Mouse (Mus musculus) left cerebral cortex, adult 18-20 months (tissue): ENCODE measurements at regions not wholly inside any gene's neighbourhood (a gene's known extent, or its start where the extent isn't known, plus 50 kb on each side); places are given as distances from the start of the nearest gene placed in this dataset.
A peak's percentile ranks its signal among the peaks of the same experiment; 100 is the strongest.

Experiments
- DNase-seq, 2 experiments: peaks; one replicate each; pipeline ENCODE4 v3.0.0; 2021 to 2022; ENCODE audit warnings: low spot score in 2 of 2, mixed read lengths in 1 of 2

DNA sequence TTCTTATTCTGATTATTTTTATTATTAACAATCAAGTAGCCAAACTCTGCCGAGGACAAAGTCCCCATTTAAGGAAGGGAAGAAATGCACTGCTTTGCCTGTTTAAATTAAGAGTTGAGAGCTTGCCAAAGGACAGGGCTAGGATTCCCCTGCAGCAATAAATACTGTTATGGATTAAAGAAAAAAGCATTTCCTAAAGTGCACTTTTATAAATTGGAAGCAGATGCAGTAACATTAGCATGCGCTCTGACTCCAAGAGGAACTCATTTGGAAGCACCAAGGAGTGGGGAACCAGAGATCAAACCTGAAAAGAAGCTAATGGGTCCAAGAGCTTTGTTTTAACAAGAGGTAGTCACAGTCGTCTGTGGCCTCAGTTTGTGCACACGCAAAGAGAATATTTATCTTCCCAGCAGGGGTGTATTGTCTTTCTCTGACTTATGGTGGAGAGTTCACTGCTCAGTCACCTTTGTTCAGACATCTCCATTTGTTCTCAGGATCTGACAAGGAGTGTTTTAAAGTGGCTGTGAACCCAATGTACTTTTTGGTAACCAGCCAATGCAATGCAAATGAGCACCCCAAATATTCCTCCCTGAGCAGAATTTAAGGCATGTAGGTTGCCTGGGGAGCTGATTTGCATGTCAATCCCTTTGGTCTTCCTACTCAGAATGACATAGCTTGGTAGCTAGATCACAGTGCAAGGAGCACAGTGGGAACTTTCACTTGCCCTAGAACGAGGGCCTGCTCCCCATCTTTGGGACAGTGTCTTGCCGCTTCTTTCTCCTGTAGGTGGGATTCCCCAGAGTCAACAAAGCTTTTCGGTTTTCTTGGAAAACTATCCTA lies 119.1 kb upstream of the Nbea start:
- no peak for DNase-seq

DNA sequence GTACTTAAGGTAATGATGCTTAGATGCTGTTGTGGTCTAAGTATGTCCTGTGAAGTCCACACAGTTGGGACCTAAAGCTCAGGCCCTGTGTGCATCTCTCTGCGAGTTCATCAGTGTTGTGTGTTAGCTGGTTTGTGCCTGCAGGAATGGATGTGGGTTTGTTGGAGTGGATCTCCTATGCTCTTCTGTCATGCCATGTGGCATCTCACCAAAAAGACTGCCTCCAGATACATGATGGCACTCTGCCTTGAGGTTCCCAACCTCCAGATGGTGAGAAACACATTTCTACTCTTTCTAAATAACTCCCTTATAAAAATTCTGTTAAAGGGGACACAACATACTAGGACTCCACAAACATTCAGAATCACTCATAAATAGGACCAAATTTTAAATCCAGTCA lies 117.3 kb upstream of the Nbea start:
- DNase-seq: peak in 1 of 2 experiments; percentile 11

DNA sequence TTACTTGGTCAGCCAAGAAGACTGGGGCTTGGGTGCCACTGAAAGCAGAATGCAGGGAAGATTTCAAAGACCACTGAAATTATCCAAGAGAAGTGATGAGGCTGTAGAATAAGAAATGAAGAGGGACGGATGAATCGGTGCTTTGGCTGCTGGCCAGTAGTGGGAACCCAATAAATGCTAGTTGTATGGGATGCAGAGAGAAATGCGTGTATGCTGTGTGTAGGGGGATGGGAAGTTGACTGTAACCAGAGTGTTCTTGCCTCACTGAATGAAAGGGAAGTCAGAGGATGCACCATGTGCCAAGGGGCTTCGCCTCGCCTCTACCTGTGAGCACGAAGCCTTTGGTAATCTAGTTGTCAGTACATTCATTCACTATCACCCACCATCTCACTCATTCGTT lies 112.1 kb upstream of the Nbea start:
- no peak for DNase-seq

DNA sequence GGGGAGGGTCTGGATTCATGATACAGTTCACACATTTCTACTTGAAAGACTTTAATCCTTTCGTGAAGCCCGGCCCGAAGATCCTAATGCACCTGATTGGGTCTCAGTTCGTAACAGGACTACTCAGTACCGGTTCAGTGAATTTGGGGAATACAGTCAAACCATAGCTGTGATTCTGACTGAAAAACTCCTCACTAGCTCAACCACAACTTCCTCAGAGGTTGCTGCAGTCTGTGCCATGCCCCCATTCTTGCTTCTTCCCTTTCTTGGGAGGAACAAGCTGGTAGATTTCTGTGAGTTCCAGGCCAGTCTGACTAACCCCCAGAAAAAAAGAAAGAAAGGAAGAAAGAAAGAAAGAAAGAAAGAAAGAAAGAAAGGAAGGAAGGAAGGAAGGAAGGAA lies 98.0 kb upstream of the Nbea start:
- no peak for DNase-seq

DNA sequence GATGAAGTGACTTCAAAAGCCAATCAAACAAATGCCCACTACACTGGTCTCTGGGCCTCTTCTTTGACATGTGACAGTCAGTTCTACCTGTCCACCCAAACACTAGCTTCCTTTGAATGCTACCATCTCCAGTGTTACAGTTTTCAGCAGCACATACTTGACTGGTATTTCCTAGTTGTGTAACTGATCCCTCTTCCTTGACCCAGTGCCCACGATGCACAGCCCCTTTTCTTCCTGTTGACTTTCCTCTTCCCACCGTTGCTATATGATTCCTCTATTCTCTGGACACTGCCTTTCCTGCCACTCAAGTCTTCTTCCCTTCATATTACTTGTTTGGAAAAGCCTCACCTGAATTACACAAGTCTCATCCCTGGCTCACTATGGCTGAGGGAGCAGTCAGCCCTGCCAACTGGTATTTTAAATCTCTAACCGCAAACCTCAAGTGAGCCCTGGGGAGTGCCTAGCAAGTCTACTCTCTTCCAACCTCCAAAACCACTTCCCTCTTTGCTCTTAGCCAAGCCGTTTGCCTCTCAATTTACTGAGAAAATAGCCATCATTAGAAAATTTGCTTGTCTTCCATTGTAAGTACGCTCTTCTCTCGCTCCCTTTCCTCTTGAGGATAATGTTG lies 96.9 kb upstream of the Nbea start:
- DNase-seq: no peak

DNA sequence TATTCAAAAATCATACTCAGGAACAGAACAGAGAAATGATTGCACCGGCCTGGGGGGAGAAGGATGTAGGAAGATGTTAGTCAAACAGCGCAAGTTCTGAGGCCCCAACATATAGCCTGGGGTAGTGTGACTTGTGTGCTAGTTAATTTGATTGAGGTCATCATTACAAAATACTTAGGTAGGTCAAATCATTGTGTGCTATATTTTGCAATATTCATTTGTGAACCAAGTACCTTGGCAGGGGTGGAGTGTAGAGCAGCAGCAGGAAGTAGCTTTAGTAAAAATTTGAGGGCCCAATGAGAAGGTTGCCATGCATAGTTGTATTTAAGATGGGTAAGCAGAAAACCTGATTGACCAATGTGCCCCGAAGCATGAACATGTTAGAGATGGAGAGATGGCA lies 89.1 kb upstream of the Nbea start:
- DNase-seq: no peak

DNA sequence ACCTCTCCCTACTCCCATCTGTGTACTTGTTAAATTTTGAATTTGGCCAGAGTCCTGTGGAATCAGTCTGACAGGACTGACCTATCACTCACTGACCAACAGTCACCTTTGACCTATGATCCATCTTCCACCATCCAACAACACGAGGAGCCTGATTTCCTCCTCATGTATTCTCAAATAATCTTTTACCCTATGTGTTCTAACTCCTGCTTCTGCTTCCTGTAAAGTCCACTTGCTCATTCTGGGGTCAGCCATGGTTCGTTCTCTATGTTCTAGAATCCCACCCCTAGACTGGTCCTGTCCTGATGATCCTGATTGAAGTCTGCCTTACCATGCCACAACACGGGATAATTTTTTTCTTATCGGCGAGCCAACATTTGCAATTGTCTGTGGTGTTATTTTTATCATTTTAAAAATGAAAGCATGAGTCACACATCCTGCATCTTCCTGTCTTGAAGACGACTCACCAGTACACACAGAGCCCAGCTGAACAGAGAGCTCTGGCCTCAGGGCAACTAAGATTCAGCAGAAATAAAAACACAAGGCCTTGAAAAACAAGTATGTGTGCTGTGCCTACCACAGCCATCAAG lies 86.8 kb upstream of the Nbea start:
- peak in 1 of 2 experiments; percentile 11 for DNase-seq

DNA sequence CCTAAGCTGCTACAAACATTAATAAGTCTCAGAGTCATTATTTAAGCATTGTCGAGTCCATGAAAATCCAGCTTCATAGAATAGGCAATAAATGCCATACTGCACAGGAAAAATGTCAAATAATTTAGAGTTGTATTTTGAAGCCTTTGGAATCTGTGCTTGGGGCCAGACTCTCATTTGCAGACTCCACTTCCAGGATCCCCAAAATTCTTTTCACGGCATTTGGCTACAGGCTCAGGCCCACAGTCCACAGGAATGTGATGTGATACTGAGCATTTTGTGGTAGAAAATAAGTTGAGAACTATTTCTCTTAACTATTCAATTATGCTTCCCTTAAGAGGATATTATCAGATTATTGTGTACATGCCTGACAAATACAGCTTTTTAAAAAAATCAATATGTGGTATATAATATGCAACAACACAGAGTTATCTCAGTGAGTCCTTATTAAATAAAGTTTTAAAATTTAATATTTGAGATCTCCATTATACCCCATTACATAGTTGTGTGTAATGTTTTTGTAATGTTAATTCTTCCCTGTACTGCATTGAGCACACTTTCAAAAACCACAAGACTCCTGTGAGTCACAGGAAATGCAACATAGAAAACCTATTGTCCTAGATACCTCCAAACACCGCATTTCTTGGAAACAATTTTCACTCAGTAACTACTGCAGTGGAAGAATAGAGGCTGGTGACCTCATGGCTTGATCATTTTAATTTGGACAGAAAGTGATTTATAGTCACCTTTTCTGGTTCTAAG lies 78.5 kb upstream of the Nbea start:
- no peak for DNase-seq

DNA sequence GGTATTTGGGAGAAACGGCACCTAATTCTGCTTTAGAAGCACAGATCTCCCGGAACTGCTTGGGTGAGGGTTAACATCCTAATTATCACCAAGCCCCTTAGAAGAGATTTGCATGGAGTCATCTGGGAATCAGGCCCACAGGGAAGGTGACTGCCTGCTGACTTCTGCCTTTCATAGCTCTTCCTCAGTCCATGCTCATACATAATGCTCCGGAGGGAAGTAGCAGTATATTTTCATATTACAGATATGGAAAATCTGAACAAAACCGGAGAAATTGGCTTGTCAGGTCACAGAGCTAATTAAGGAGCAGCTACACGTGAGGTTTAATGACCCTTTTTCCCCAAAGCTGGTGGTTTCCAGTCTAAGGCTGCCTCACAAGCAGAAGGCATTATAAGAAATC lies 72.8 kb upstream of the Nbea start:
- no peak for DNase-seq

DNA sequence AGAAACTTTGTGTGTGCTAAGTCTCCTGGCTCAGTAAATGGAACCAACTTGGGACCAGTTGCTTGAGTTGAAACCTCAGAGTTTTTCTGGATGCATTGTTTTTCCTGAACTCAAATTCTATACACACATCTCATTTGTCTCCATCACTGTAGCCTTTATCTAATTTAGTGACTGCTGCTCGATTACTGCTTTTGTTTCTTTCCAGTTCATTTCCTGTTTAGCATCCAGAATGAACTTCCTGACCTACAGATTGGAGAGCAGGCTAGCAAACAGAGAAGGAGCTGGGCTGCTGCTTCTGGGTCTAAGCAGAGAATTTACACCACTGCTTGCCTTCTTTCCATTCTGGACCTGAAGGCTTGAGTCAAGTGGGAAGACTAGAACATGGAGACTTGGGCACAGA lies 60.9 kb upstream of the Nbea start:
- DNase-seq: no peak

DNA sequence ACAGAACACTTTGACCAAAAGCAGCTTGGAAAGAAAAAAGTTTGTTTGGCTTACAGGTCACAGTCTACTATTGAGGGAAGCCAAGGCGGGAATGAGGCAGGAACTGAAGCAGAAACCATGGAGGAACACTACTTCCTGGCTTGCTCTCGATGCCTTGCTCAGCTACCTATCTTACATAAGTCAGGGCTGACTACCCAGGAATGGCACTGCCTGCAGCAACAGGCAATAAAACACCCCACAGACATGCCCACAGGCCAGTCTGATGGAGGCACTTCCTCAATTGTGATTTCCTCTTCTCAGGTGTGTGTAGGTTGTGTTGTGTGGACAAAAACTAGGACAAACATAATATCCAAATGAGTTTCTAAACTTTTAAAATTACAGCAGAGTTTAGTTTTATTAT lies 54.7 kb upstream of the Nbea start:
- DNase-seq: no peak

DNA sequence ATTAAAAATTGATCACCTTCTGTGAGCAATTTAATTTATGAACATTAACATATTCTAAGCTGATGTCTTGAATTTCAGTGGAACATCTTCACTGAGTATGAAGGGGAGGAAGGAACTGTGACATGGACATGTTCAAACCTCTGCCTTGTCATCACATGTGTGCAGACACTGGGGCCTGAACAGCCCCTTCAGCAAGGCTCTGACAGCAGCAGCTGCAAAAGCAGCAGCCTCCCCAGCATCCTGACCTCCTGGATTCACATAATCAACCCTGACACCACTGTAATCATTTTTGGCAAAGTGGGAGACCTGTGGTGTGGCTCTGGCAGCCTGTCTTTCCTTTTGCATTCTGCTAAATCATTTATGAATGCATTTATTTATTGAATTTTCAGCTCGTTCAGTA lies 52.7 kb upstream of the Nbea start:
- DNase-seq: no peak
